Mouse (Mus musculus): ENCODE data around the gene Iqcn. TPM values are rescaled to one million over a fixed set of nuclear protein-coding genes. Genes with fewer than 3 reads are reported as not detected.

The Iqcn gene
- polyA plus RNA-seq, 1 experiment from 2014 or later: 0.09 TPM

DNA sequence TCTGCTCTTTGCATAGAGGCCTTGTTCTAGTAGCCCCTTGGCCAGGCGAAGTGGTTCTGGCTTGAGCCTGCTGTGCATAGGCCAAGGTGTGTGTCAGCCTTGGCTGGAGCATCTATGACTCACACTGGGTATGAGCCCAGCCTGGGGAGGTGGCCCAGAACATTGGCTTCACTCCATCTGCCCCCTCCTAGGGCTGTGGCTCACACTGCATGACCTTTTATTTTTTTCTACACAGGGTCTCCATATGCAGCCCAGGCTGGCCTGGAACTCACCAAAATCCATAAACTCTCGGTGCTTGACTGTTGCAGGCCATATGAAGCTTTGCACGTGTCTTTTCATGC is 445 bp upstream of the Iqcn start:
- peak overlapping the region; percentile 47 for H3K27ac ChIP-seq (replicated peaks)
- H3K9ac ChIP-seq: no peak overlapping the region
- no peak for ATAC-seq (ENCODE audit: low FRiP score, low read depth)
- peak overlapping the region; percentile 5; the same call in 1 of the 2 replicates for H3K4me3 ChIP-seq
- 84% methylated on average over 3 of the region's 3 CpGs for WGBS
- H3K4me1 ChIP-seq (replicated peaks): peaks cover 38% of the 10 kb centered on the region
- H3K9me3 ChIP-seq: no peaks in the 10 kb centered on the region
- no peaks in the 10 kb centered on the region for H3K27me3 ChIP-seq
- H3K4me2 ChIP-seq: peak overlapping the region; percentile 61
- H3K36me3 ChIP-seq: no peaks in the 10 kb centered on the region

- Histone ChIP-seq H3K4me2 (no peak overlapping the region), H3K27ac (replicated peaks) (no peak overlapping the region)
- WGBS: 92% methylated on average over 14 of the region's 14 CpGs
Measured at GRCm38 (mm10) chr8:70708281-70708680, 5.0 kb downstream of the Iqcn start.

DNA sequence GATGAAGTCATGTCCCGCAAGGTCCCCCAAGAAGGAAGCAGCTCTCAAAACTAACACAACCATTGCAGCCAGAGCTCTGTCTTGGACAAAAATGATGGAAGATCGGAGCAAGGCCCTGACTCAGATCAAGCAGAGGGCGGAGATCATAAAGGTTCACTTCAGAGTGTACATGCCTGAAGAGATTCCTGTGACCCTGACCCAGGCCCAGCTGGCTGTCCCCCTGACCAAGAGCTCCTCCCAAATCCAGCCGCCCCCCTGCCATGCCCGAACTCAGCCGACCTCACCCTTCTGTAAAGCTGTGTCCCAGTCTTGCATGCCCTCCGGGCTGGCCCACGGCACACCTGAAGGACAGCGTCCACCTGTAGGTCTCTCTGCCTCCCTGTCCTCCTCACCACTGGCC is 6.5 kb downstream of the Iqcn start:
- H3K27me3 ChIP-seq: no peaks in the 10 kb centered on the region
- H3K4me1 ChIP-seq (replicated peaks): no peaks in the 10 kb centered on the region
- no peak for ATAC-seq (ENCODE audit: low FRiP score, low read depth)
- no peaks in the 10 kb centered on the region for H3K9me3 ChIP-seq
- 89% methylated on average over 9 of the region's 9 CpGs for WGBS
- H3K4me3 ChIP-seq: no peak overlapping the region
- H3K4me2 ChIP-seq: no peak overlapping the region
- no peak overlapping the region for H3K9ac ChIP-seq
- no peaks in the 10 kb centered on the region for H3K36me3 ChIP-seq
- H3K27ac ChIP-seq (replicated peaks): no peak overlapping the region

More at GRCm38 (mm10) chr8:70708281-70708680, 5.0 kb downstream of the Iqcn start:
- Histone ChIP-seq H3K27me3 (no peaks in the 10 kb centered on the region), H3K36me3 (no peaks in the 10 kb centered on the region), H3K4me1 (replicated peaks) (peaks cover 8% of the 10 kb centered on the region), H3K4me3 (no peak overlapping the region), H3K9me3 (no peaks in the 10 kb centered on the region), H3K9ac (no peak overlapping the region)
- no peak for ATAC-seq (ENCODE audit: low FRiP score, low read depth)

GRCm38 (mm10) chr8:70710296-70710695 is 7.0 kb downstream of the Iqcn start:
- H3K4me3 ChIP-seq: no peak overlapping the region
- no peaks in the 10 kb centered on the region for H3K36me3 ChIP-seq
- 86% methylated on average over 1 of the region's 1 CpGs for WGBS
- ATAC-seq (ENCODE audit: low FRiP score, low read depth): no peak
- no peak overlapping the region for H3K27ac ChIP-seq (replicated peaks)
- H3K4me2 ChIP-seq: no peak overlapping the region
- no peak overlapping the region for H3K9ac ChIP-seq
- H3K27me3 ChIP-seq: no peaks in the 10 kb centered on the region
- H3K9me3 ChIP-seq: no peaks in the 10 kb centered on the region
- no peaks in the 10 kb centered on the region for H3K4me1 ChIP-seq (replicated peaks)

DNA sequence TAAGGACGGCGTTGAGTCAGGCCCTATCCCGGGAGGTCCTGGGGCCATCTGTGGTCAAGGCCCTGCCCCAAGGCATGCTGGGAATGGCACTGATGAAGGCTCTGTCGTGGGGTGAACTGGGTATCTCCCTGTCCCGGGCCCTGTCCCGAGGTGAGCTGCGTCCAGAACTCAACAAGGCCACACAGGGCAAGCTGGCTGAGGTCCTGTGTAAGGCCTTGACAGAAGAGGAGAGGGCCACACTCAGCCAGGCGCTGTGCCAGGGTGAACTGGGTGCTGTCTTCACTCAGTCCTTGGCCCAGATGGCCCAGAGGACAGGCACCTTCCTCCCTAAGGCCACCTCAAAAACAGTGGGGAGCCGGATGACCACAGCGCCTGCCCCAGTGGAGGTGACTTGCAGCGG is 7.8 kb downstream of the Iqcn start:
- no peak for ATAC-seq (ENCODE audit: low FRiP score, low read depth)
- no peaks in the 10 kb centered on the region for H3K9me3 ChIP-seq
- no peak overlapping the region for H3K9ac ChIP-seq
- H3K4me2 ChIP-seq: no peak overlapping the region
- no peaks in the 10 kb centered on the region for H3K36me3 ChIP-seq
- H3K27me3 ChIP-seq: no peaks in the 10 kb centered on the region
- no peak overlapping the region for H3K27ac ChIP-seq (replicated peaks)
- H3K4me1 ChIP-seq (replicated peaks): no peaks in the 10 kb centered on the region
- no peak overlapping the region for H3K4me3 ChIP-seq
- WGBS: 86% methylated on average over 11 of the region's 11 CpGs

DNA sequence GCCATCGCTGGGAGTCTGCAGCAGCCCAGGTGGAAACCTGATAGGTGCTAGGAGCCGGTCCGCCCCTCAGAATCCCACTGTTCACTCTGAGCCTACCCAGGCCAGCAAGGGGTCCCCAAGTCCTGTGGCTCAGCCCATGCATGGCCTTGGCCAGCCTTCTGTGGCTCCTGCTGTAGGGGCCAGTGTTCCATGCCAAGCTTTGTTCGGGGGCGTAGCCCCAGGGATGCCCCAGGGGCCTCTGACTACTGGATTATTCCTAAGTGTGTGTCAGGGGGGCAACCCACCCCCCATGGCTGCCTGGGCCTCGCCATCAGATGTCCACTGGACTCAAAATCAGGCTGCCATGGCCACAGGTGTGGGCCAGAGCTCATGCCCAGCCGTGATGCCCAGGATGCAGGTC is 10.7 kb downstream of the Iqcn start:
- H3K27me3 ChIP-seq: no peaks in the 10 kb centered on the region
- ATAC-seq (ENCODE audit: low FRiP score, low read depth): no peak
- H3K36me3 ChIP-seq: no peaks in the 10 kb centered on the region
- no peak overlapping the region for H3K27ac ChIP-seq (replicated peaks)
- no peak overlapping the region for H3K4me2 ChIP-seq
- no peaks in the 10 kb centered on the region for H3K4me1 ChIP-seq (replicated peaks)
- H3K9me3 ChIP-seq: no peaks in the 10 kb centered on the region
- 75% methylated on average over 7 of the region's 7 CpGs for WGBS
- no peak overlapping the region for H3K9ac ChIP-seq
- no peak overlapping the region for H3K4me3 ChIP-seq

DNA sequence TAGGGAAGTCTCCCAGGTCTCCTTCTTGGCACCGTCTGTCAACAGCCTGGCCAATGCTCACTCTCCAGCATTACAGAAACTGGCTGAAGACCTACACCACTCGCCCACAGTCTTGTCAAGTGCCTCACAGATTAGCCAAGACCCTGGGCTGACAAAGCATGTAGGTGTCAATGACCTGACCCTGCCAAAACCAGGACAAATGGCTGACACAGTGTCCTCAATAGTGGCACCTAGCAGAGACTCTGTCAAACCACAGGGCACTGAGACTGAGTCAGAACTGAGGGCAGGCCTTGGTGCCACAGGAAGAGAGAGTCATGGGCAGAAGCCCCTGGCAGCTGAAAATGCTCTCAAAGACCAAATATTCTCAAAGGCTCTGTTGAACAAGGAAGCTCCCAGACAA is 11.8 kb downstream of the Iqcn start:
- no peak overlapping the region for H3K4me3 ChIP-seq
- no peak for ATAC-seq (ENCODE audit: low FRiP score, low read depth)
- no peaks in the 10 kb centered on the region for H3K36me3 ChIP-seq
- H3K27ac ChIP-seq (replicated peaks): no peak overlapping the region
- no peak overlapping the region for H3K9ac ChIP-seq
- no peaks in the 10 kb centered on the region for H3K4me1 ChIP-seq (replicated peaks)
- no peak overlapping the region for H3K4me2 ChIP-seq
- no peaks in the 10 kb centered on the region for H3K9me3 ChIP-seq
- WGBS: 62% methylated on average over 2 of the region's 2 CpGs
- no peaks in the 10 kb centered on the region for H3K27me3 ChIP-seq

- Histone ChIP-seq H3K4me1 (replicated peaks) (no peaks in the 10 kb centered on the region), H3K9ac (no peak overlapping the region), H3K4me2 (no peak overlapping the region), H3K27me3 (no peaks in the 10 kb centered on the region), H3K36me3 (no peaks in the 10 kb centered on the region), H3K4me3 (no peak overlapping the region), H3K9me3 (no peaks in the 10 kb centered on the region), H3K27ac (replicated peaks) (no peak overlapping the region)
- 87% methylated on average over 40 of the region's 40 CpGs for WGBS
- ATAC-seq (ENCODE audit: low FRiP score, low read depth): no peak
Measured at GRCm38 (mm10) chr8:70716521-70717400, 13.5 kb downstream of the Iqcn start.

DNA sequence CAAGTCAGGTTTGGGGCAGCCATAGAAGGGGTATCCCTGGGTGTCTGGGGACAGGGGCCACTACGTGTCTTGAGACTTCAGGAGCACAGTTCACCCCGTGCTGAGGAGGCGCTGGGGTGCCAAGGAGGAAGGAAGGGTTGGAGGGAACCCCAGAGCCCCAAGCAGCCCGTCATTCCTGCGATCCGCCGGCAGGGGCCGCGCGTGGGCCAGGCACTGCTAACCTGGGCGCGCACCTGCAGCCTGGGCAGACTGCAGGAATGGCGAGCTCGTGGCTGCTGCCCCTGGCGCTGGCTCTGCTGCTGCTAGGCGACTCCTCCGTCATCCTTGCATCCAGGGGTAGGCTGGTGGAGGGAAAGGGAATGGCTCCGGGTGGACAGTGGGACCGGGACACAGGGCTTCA is 15.0 kb downstream of the Iqcn start, which contains the start of gene Gm3336:
Gm3336 (plus strand) TSS at position 247 of the 400 bp plus-strand sequence.
- Histone ChIP-seq H3K27ac (replicated peaks) (no peak within 1 kb of the TSS), H3K27me3 (no peaks in the 10 kb centered on the region), H3K4me1 (replicated peaks) (no peaks in the 10 kb centered on the region), H3K4me2 (no peak within 1 kb of the TSS), H3K9ac (no peak within 1 kb of the TSS), H3K36me3 (no peaks in the 10 kb centered on the region), H3K4me3 (no peak within 1 kb of the TSS), H3K9me3 (no peaks in the 10 kb centered on the region)
- WGBS: 1% methylated on average over 18 of the region's 19 CpGs
- no peak for ATAC-seq (ENCODE audit: low FRiP score, low read depth)

DNA sequence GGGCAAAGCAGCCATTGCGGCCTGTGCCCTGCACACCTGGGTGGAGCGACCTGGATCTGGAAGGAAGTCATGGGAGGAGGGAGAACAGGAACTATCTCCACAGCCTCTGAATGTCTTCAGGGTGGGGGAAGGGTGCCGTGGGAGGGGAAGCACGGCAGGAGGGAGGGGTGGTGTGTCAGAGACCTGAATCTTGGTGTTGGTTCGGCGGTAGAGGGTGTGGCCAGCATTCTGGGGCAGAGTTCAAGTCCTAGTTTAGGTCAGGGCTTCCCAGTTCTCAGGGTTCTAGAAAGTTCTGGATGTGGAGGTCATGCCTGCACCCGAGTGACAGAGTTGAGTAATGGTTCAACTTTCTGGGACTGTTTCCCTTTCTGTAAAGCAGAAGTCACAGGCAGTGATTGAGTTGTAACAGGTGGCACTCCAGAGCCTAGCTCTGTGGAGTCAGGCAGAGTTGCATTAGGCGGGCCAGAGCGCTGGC is 16.6 kb downstream of the Iqcn start:
- WGBS: 69% methylated on average over 9 of the region's 9 CpGs

DNA sequence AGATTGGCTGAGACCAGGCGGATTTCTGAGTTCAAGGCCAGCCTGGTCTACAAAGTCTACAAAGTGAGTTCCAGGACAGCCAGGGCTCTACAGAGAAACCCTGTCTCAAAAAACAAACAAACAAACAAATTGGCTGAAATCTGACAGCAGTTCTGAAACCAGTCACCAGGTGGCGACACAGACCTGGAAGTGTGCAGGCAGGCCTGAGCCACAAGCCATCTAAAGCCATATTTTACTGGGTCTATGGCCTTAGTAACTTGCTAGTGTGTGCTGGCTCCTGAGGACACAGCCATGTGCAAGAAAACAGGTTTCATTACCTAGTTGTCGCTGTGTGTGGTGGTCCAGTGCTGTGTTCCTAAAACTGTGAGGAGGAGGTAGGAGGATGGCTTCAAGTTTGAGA is 17.5 kb downstream of the Iqcn start:
- Histone ChIP-seq H3K9ac (no peak overlapping the region), H3K27me3 (no peaks in the 10 kb centered on the region), H3K27ac (replicated peaks) (no peak overlapping the region), H3K36me3 (no peaks in the 10 kb centered on the region), H3K4me3 (no peak overlapping the region), H3K4me1 (replicated peaks) (no peaks in the 10 kb centered on the region), H3K9me3 (no peaks in the 10 kb centered on the region), H3K4me2 (no peak overlapping the region)
- WGBS: 7% methylated on average over 3 of the region's 3 CpGs
- peak; percentile 74 for ATAC-seq (ENCODE audit: low FRiP score, low read depth)

More for the DNA sequence above, 16.6 kb downstream of the Iqcn start:
- Histone ChIP-seq H3K4me3 (no peak overlapping the region), H3K4me2 (no peak overlapping the region), H3K36me3 (no peaks in the 10 kb centered on the region), H3K9me3 (no peaks in the 10 kb centered on the region), H3K9ac (no peak overlapping the region), H3K27ac (replicated peaks) (no peak overlapping the region), H3K27me3 (no peaks in the 10 kb centered on the region), H3K4me1 (replicated peaks) (no peaks in the 10 kb centered on the region)
- no peak for ATAC-seq (ENCODE audit: low FRiP score, low read depth)

DNA sequence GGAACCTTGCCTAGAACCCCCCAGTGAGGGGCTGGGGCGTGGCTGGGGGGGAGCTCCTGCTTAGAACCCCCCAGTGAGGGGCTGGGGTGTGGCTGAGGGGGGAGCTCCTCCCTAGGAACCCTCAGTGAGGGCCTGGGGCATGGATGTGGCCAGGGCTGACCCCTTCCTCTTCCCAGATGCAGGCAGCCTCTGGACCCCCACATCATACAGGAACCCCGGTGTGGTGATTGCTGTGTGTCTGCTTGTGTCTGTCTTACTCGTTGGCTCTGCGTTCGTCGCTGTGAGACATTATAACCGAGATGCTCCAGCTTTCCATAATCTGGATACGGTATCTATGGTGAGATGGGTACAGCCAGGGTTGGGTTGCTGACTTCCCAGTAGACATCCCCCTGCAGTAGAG is 18.3 kb downstream of the Iqcn start:
- Histone ChIP-seq H3K4me3 (no peak overlapping the region), H3K9ac (no peak overlapping the region), H3K4me2 (no peak overlapping the region), H3K4me1 (replicated peaks) (no peaks in the 10 kb centered on the region), H3K9me3 (no peaks in the 10 kb centered on the region), H3K27ac (replicated peaks) (no peak overlapping the region), H3K27me3 (no peaks in the 10 kb centered on the region), H3K36me3 (no peaks in the 10 kb centered on the region)
- no peak for ATAC-seq (ENCODE audit: low FRiP score, low read depth)
- 91% methylated on average over 8 of the region's 8 CpGs for WGBS
